16 mouse cellular contexts compared by ENCODE assay signal in the genomic region with DNA sequence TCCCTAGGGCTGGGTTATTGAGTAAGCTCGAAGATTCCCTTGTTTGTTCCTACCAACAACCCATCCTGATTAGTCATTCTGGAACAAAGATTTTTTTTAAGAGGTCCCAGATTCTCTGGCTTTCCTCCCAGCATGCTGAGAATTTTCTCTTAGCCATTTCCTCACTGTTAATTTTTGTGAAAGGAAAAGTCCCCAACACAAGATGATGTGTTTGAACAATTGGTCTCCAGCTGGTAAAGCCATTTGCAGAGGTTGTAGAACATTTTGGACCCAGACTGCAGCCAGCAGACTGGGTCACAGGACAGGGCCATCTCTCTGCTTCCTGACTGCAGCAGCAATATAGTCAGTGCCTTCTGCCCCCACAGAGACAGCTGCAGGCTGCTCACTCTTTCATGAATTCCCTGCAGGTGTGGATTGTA. TPM values are rescaled to one million over a fixed set of nuclear protein-coding genes. Genes with fewer than 3 reads are reported as not detected.
DNase-seq lines count a peak whose midpoint lies in the region; ATAC-seq and TF ChIP-seq lines count a peak whose summit lies in the region.
"Had no signal": no experiment of that assay in that cellular context is flagged by ENCODE, and none has a peak within 500 bp of the region (broad histone marks: within the 10 kb centered on the region; RNA-seq: fewer than 3 reads in every experiment).

No protein-coding gene starts in this region.

- intact Hi-C loops in gastrocnemius, postnatal 14 days (cut with DNase I; ENCODE audit: low total_unique reads), result no loop called here
- intact Hi-C loops in left cerebral cortex, postnatal 4 days (cut with DNase I), result no loop called here

- no peak for TF ChIP-seq POLR2A in kidney, adult 2 months (IDR thresholded peaks at IDR 0.05; ENCODE audit: low read depth, low read length)

- no peaks in the 10 kb centered on the region for H3K36me3 ChIP-seq in kidney, adult 2 months (ENCODE audit: control insufficient read depth, insufficient read depth, low read length)
- H3K36me3 ChIP-seq in lung, postnatal 0 days (ENCODE audit: insufficient read depth, low read length), result no peaks in the 10 kb centered on the region
- H3K36me3 ChIP-seq in neural tube, embryonic 15.5 days, result no peaks in the 10 kb centered on the region
- H3K36me3 ChIP-seq: midbrain, embryonic 13.5 days; neural tube, embryonic 13.5 days had no signal

- no peak overlapping the region for H3K4me3 ChIP-seq in kidney, adult 2 months (ENCODE audit: insufficient read depth, low read depth, low read length)
- no peak overlapping the region for H3K4me3 ChIP-seq in lung, postnatal 0 days (ENCODE audit: low read depth, low read length)
- H3K4me3 ChIP-seq in neural tube, embryonic 15.5 days (replicated peaks), result no peak overlapping the region
- H3K4me3 ChIP-seq: erythroblast, embryonic 14.5 days; midbrain, embryonic 13.5 days; neural tube, embryonic 13.5 days had no signal

- peak; percentile 34 for DNase-seq in kidney, adult 2 months
- no peak for DNase-seq in kidney, adult 8-10 months
- DNase-seq in gastrocnemius, postnatal 14 days, result peak; percentile 34
- peak; percentile 89 for DNase-seq in lung, postnatal 0 days (ENCODE audit: low spot score)
- peak; percentile 30 to 61 for DNase-seq in thymus, postnatal 36 days
- DNase-seq in left cerebral cortex, postnatal 4 days, result no peak
- DNase-seq: kidney, adult 18-20 months had no signal

- H3K27ac ChIP-seq in kidney, adult 2 months (ENCODE audit: insufficient read depth, low read depth, low read length), result peak overlapping the region; percentile 25; the same call in 1 of the 2 replicates
- peak overlapping the region; percentile 33; the same call in 1 of the 2 replicates for H3K27ac ChIP-seq in lung, postnatal 0 days (ENCODE audit: low read length)
- H3K27ac ChIP-seq in neural tube, embryonic 15.5 days (replicated peaks), result no peak overlapping the region
- H3K27ac ChIP-seq: liver, embryonic 14.5 days; midbrain, embryonic 13.5 days; neural tube, embryonic 13.5 days had no signal

- H3K27me3 ChIP-seq in kidney, adult 2 months (replicated peaks; ENCODE audit: control insufficient read depth, insufficient read depth, low read length), result no peaks in the 10 kb centered on the region
- no peaks in the 10 kb centered on the region for H3K27me3 ChIP-seq in lung, postnatal 0 days (replicated peaks; ENCODE audit: insufficient read depth, low read length)
- H3K27me3 ChIP-seq in neural tube, embryonic 15.5 days (replicated peaks), result no peaks in the 10 kb centered on the region
- H3K27me3 ChIP-seq: midbrain, embryonic 13.5 days; neural tube, embryonic 13.5 days had no signal

- no peaks in the 10 kb centered on the region for H3K4me1 ChIP-seq in kidney, adult 2 months (ENCODE audit: control insufficient read depth, insufficient read depth, low read length)
- H3K4me1 ChIP-seq in lung, postnatal 0 days (ENCODE audit: insufficient read depth, low read depth, low read length), result no peaks in the 10 kb centered on the region
- no peaks in the 10 kb centered on the region for H3K4me1 ChIP-seq in neural tube, embryonic 15.5 days
- H3K4me1 ChIP-seq: midbrain, embryonic 13.5 days; neural tube, embryonic 13.5 days had no signal

- 61% methylated on average over 1 of the region's 1 CpGs for WGBS in kidney, adult 2 months
- 47% methylated on average over 1 of the region's 1 CpGs for WGBS in lung, postnatal 0 days
- 76% methylated on average over 1 of the region's 1 CpGs for WGBS in neural tube, embryonic 15.5 days

- no peaks in the 10 kb centered on the region for H3K9me3 ChIP-seq in lung, postnatal 0 days (ENCODE audit: low read length)
- H3K9me3 ChIP-seq in neural tube, embryonic 15.5 days (replicated peaks), result no peaks in the 10 kb centered on the region

- TF ChIP-seq CTCF in kidney, adult 2 months (conservative IDR thresholded peaks at IDR 0.05; ENCODE audit: insufficient read depth, insufficient read length, low read depth, low read length), result no peak
- TF ChIP-seq CTCF in lung, postnatal 0 days (IDR thresholded peaks at IDR 0.05), result no peak

- peak; percentile 92 for ATAC-seq in lung, postnatal 0 days
- no peak for ATAC-seq in megakaryocyte, adult 5-6 weeks (ENCODE audit: poor library complexity, severe bottlenecking)
- no peak for ATAC-seq in neural tube, embryonic 15.5 days (ENCODE audit: low FRiP score)
- ATAC-seq: midbrain, embryonic 13.5 days had no signal

- no peak overlapping the region for H3K9ac ChIP-seq in lung, postnatal 0 days (replicated peaks; ENCODE audit: low read depth)
- H3K9ac ChIP-seq in neural tube, embryonic 15.5 days (replicated peaks), result no peak overlapping the region
- H3K9ac ChIP-seq: liver, embryonic 14.5 days; midbrain, embryonic 13.5 days; neural tube, embryonic 13.5 days had no signal

- peak; percentile 80 for TF ChIP-seq EP300 in lung, postnatal 0 days (IDR thresholded peaks at IDR 0.05)

- H3K4me2 ChIP-seq in lung, postnatal 0 days (replicated peaks; ENCODE audit: low read depth, low read length), result no peak overlapping the region
- H3K4me2 ChIP-seq in neural tube, embryonic 15.5 days, result no peak overlapping the region
- H3K4me2 ChIP-seq: midbrain, embryonic 13.5 days; neural tube, embryonic 13.5 days had no signal

RNA-seq across cellular contexts. Expression of gene Ifngr1, which starts 28.3 kb away (rescaled TPM):
- 17.2 and 23.9 TPM in 2 replicates for polyA plus RNA-seq in kidney, adult 2 months (2012; rRNA removed)
- 10 to 100 TPM; 30.3 to 46.9 TPM for total RNA-seq in gastrocnemius, postnatal 14 days (2021)
- 138 and 159 TPM in 2 replicates for polyA plus RNA-seq in lung, postnatal 0 days (2015; fragmentation: Nextera tagmentation; extraction: Ambion mirVana)
- 314 and 331 TPM in 2 replicates for total RNA-seq in megakaryocyte, adult 5-6 weeks (2015)
- 241 and 246 TPM in 2 replicates for total RNA-seq in megakaryocyte, adult 5-6 weeks (2017)
- polyA plus RNA-seq in neural tube, embryonic 15.5 days (2015; fragmentation: Nextera tagmentation; extraction: Ambion mirVana), result 24.6 and 48.5 TPM in 2 replicates
- total RNA-seq in left cerebral cortex, postnatal 4 days (2021), result 10 to 100 TPM; 12.4 to 12.5 TPM

RNA-seq across cellular contexts. Expression of gene Il22ra2, which starts 58.3 kb away (rescaled TPM):
- 0.67 TPM in 1 of 2 replicates, not detected in the other for polyA plus RNA-seq in kidney, adult 2 months (2012; rRNA removed)
- total RNA-seq in gastrocnemius, postnatal 14 days (2021), result not detected
- polyA plus RNA-seq in lung, postnatal 0 days (2015; fragmentation: Nextera tagmentation; extraction: Ambion mirVana), result 0.05 and 0.12 TPM in 2 replicates
- 0.07 and 0.87 TPM in 2 replicates for total RNA-seq in megakaryocyte, adult 5-6 weeks (2015)
- total RNA-seq in megakaryocyte, adult 5-6 weeks (2017), result 0.73 TPM in 1 of 2 replicates, not detected in the other
- polyA plus RNA-seq in neural tube, embryonic 15.5 days (2015; fragmentation: Nextera tagmentation; extraction: Ambion mirVana), result not detected in 2 replicates
- total RNA-seq in left cerebral cortex, postnatal 4 days (2021), result not detected
- total RNA-seq: adrenal gland, postnatal 4 days had no signal
- polyA plus RNA-seq: erythroblast, embryonic 14.5 days; heart, embryonic 14.5 days; midbrain, embryonic 13.5 days; neural tube, embryonic 13.5 days; testis, adult 2 months had no signal

Comparison
In these comparisons a context has a peak if more than half of its experiments do, and no peak if none do; other contexts are left out.
1. DNase-seq: peak in kidney, adult 2 months (single experiment), gastrocnemius, postnatal 14 days (single experiment), lung, postnatal 0 days (single experiment) and thymus, postnatal 36 days (2 of 2); none in kidney, adult 8-10 months (0 of 2) and left cerebral cortex, postnatal 4 days (single experiment).
2. RNA of gene Ifngr1, which starts 28.3 kb away (total RNA-seq): 241 to 331 TPM in megakaryocyte, adult 5-6 weeks; 30.3 to 46.9 TPM in gastrocnemius, postnatal 14 days and 12.4 to 12.5 TPM in left cerebral cortex, postnatal 4 days; every median in the first group is over 4 times any median in the second.